Comparison of ENCODE assay signal across 16 mouse cellular contexts in genomic region chr2:33814581-33814980, GRCm38 (mm10).
DNase-seq lines count a peak whose midpoint lies in the region; ATAC-seq and TF ChIP-seq lines count a peak whose summit lies in the region.
"Had no signal": no experiment of that assay in that cellular context is flagged by ENCODE, and none has a peak within 500 bp of the region (broad histone marks: within the 10 kb centered on the region; RNA-seq: fewer than 3 reads in every experiment).

No protein-coding gene starts in this region.

- WGBS in forebrain, embryonic 12.5 days = 68% methylated on average over 8 of the region's 8 CpGs
- WGBS in forebrain, embryonic 11.5 days = 69% methylated on average over 8 of the region's 8 CpGs
- WGBS in forebrain, embryonic 15.5 days = 61% methylated on average over 8 of the region's 8 CpGs
- 18% methylated on average over 8 of the region's 8 CpGs for WGBS in limb, embryonic 12.5 days
- 60% methylated on average over 8 of the region's 8 CpGs for WGBS in lung, postnatal 0 days

- peaks cover 54% of the 10 kb centered on the region for H3K4me1 ChIP-seq in forebrain, embryonic 12.5 days
- H3K4me1 ChIP-seq in forebrain, embryonic 11.5 days (replicated peaks; ENCODE audit: control insufficient read depth, insufficient read depth, low read length) = peaks cover 20% of the 10 kb centered on the region
- H3K4me1 ChIP-seq in forebrain, embryonic 15.5 days = peaks cover 55% of the 10 kb centered on the region
- H3K4me1 ChIP-seq in limb, embryonic 12.5 days (replicated peaks) = peaks cover 82% of the 10 kb centered on the region
- no peaks in the 10 kb centered on the region for H3K4me1 ChIP-seq in lung, postnatal 0 days (ENCODE audit: insufficient read depth, low read depth, low read length)
- H3K4me1 ChIP-seq: intestine, embryonic 15.5 days had no signal

- ATAC-seq in forebrain, embryonic 12.5 days (ENCODE audit: low FRiP score) = no peak
- ATAC-seq in forebrain, embryonic 11.5 days (replicated peaks; ENCODE audit: low FRiP score) = no peak
- ATAC-seq in forebrain, embryonic 15.5 days (replicated peaks) = no peak
- ATAC-seq in limb, embryonic 12.5 days (ENCODE audit: insufficient number of reproducible peaks, insufficient read depth, low FRiP score, low TSS enrichment, low read depth) = 0 out of 2 replicates have a peak, but pooled peaks have one; percentile 12
- no peak for ATAC-seq in lung, postnatal 0 days
- ATAC-seq: intestine, embryonic 15.5 days had no signal

- H3K27ac ChIP-seq in forebrain, embryonic 12.5 days = peak overlapping the region; percentile 53
- no peak overlapping the region for H3K27ac ChIP-seq in forebrain, embryonic 11.5 days (ENCODE audit: low read depth, low read length)
- H3K27ac ChIP-seq in forebrain, embryonic 15.5 days (replicated peaks) = 0 out of 2 replicates have a peak overlapping the region, but pooled peaks have one; percentile 28
- peak overlapping the region; percentile 91 for H3K27ac ChIP-seq in limb, embryonic 12.5 days
- no peak overlapping the region for H3K27ac ChIP-seq in lung, postnatal 0 days (ENCODE audit: low read length)
- H3K27ac ChIP-seq: intestine, embryonic 15.5 days had no signal

- no peak overlapping the region for H3K9ac ChIP-seq in forebrain, embryonic 12.5 days
- no peak overlapping the region for H3K9ac ChIP-seq in forebrain, embryonic 11.5 days (ENCODE audit: low read length)
- H3K9ac ChIP-seq in forebrain, embryonic 15.5 days (replicated peaks) = no peak overlapping the region
- no peak overlapping the region for H3K9ac ChIP-seq in limb, embryonic 12.5 days (replicated peaks)
- no peak overlapping the region for H3K9ac ChIP-seq in lung, postnatal 0 days (replicated peaks; ENCODE audit: low read depth)
- H3K9ac ChIP-seq: intestine, embryonic 15.5 days had no signal

- no peak for TF ChIP-seq EP300 in lung, postnatal 0 days (IDR thresholded peaks at IDR 0.05)

- no peak overlapping the region for H3K4me3 ChIP-seq in forebrain, embryonic 12.5 days (replicated peaks)
- H3K4me3 ChIP-seq in forebrain, embryonic 11.5 days (ENCODE audit: low read depth, low read length) = no peak overlapping the region
- no peak overlapping the region for H3K4me3 ChIP-seq in forebrain, embryonic 15.5 days
- H3K4me3 ChIP-seq in limb, embryonic 12.5 days (replicated peaks) = no peak overlapping the region
- H3K4me3 ChIP-seq in lung, postnatal 0 days (ENCODE audit: low read depth, low read length) = no peak overlapping the region
- H3K4me3 ChIP-seq: intestine, embryonic 15.5 days had no signal

- TF ChIP-seq CTCF in brain, embryonic 14.5 days (IDR thresholded peaks at IDR 0.05; ENCODE audit: borderline replicate concordance, extremely low read depth, insufficient read depth, insufficient read length) = no peak
- TF ChIP-seq CTCF in lung, postnatal 0 days (IDR thresholded peaks at IDR 0.05) = no peak

- DNase-seq in forebrain, embryonic 11.5 days (ENCODE audit: low spot score) = no peak
- peak; percentile 56 for DNase-seq in brain, embryonic 14.5 days (ENCODE audit: low read depth)
- DNase-seq in heart, adult 11 months = no peak
- DNase-seq in lung, postnatal 10 days = no peak
- no peak for DNase-seq in lung, postnatal 0 days (ENCODE audit: low spot score)
- DNase-seq: adrenal gland, postnatal 10 days; cerebellum, postnatal 25 days; heart, adult 18-20 months; heart, postnatal 10 days; kidney, postnatal 10 days; lung, postnatal 14 days had no signal

- no peak overlapping the region for H3K4me2 ChIP-seq in forebrain, embryonic 12.5 days
- H3K4me2 ChIP-seq in forebrain, embryonic 11.5 days (ENCODE audit: low read depth, low read length, severe bottlenecking) = no peak overlapping the region
- H3K4me2 ChIP-seq in forebrain, embryonic 15.5 days (replicated peaks) = no peak overlapping the region
- H3K4me2 ChIP-seq in limb, embryonic 12.5 days = peak overlapping the region; percentile 31; the same call in 1 of the 2 replicates
- H3K4me2 ChIP-seq in lung, postnatal 0 days (replicated peaks; ENCODE audit: low read depth, low read length) = no peak overlapping the region
- H3K4me2 ChIP-seq: intestine, embryonic 15.5 days; liver, embryonic 11.5 days had no signal

- peaks cover 43% of the 10 kb centered on the region for H3K27me3 ChIP-seq in forebrain, embryonic 12.5 days
- H3K27me3 ChIP-seq in forebrain, embryonic 11.5 days (ENCODE audit: control insufficient read depth, insufficient read depth, low read length) = no peaks in the 10 kb centered on the region
- H3K27me3 ChIP-seq in forebrain, embryonic 15.5 days = 0 out of 2 replicates have a peak, but pooled peaks cover 4% of the 10 kb centered on the region
- no peaks in the 10 kb centered on the region for H3K27me3 ChIP-seq in limb, embryonic 12.5 days
- H3K27me3 ChIP-seq in lung, postnatal 0 days (replicated peaks; ENCODE audit: insufficient read depth, low read length) = no peaks in the 10 kb centered on the region
- H3K27me3 ChIP-seq: intestine, embryonic 15.5 days had no signal

- H3K9me3 ChIP-seq in forebrain, embryonic 12.5 days = peaks cover 3% of the 10 kb centered on the region; the same call in 1 of the 2 replicates
- no peaks in the 10 kb centered on the region for H3K9me3 ChIP-seq in forebrain, embryonic 11.5 days (ENCODE audit: control insufficient read depth, low read length)
- H3K9me3 ChIP-seq in forebrain, embryonic 15.5 days = no peaks in the 10 kb centered on the region
- no peaks in the 10 kb centered on the region for H3K9me3 ChIP-seq in limb, embryonic 12.5 days
- H3K9me3 ChIP-seq in lung, postnatal 0 days (ENCODE audit: low read length) = no peaks in the 10 kb centered on the region
- H3K9me3 ChIP-seq: intestine, embryonic 15.5 days had no signal

- peaks cover 24% of the 10 kb centered on the region for H3K36me3 ChIP-seq in forebrain, embryonic 12.5 days (replicated peaks)
- H3K36me3 ChIP-seq in forebrain, embryonic 11.5 days (ENCODE audit: control insufficient read depth, insufficient read depth, low read length) = peaks cover 5% of the 10 kb centered on the region; the same call in 1 of the 2 replicates
- H3K36me3 ChIP-seq in forebrain, embryonic 15.5 days = peaks cover 9% of the 10 kb centered on the region; the same call in 1 of the 2 replicates
- H3K36me3 ChIP-seq in limb, embryonic 12.5 days = peaks cover 19% of the 10 kb centered on the region
- peaks cover 9% of the 10 kb centered on the region; the same call in 1 of the 2 replicates for H3K36me3 ChIP-seq in lung, postnatal 0 days (ENCODE audit: insufficient read depth, low read length)
- H3K36me3 ChIP-seq: intestine, embryonic 15.5 days had no signal

- TF ChIP-seq POLR2A in brain, embryonic 14.5 days (IDR thresholded peaks at IDR 0.05; ENCODE audit: borderline replicate concordance, extremely low read depth, insufficient read depth, insufficient read length, poor library complexity, severe bottlenecking) = no peak

Comparison
In these comparisons a context has a peak if more than half of its experiments do, and no peak if none do; other contexts are left out.
1. H3K27ac ChIP-seq: peak in forebrain, embryonic 12.5 days (single experiment), forebrain, embryonic 15.5 days (single experiment) and limb, embryonic 12.5 days (single experiment); none in forebrain, embryonic 11.5 days (single experiment) and lung, postnatal 0 days (single experiment).